Mouse (Mus musculus): ENCODE results near the gene Schip1.

The Schip1 gene

DNA sequence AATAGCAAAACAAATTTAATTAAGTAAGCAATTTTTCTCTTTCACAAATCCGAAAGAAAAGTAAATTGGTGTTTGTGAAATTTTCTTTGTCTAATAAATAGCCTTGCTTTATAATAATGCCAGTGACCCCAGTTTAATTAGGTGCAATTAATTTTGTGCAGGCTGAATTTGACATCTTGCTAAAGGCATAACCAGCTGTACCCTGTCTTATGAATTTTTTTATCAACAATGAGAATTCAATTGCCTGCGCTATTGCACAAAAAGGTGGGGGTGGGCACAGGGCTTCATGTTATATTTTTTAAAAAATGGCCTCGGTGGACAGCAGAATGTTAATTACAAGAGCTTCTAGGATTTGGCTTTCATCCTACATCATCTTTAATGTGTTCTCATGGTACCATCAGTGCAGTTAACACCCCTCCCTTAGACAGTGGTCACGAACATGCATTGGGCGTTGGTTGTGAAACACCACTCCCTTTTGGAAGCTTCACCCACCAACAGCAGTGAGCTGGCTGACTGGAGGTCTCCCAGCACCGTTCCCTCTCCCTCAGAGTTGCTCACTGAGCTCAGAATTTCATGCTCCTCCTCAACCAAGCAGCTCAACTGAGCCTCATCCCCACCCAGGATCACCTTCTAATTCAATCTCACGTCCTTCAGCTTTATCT is 541.5 kb downstream of the Schip1 start:
- in situ Hi-C loops (cut with MboI; ENCODE audit: low pct_unique_long_range_greater_than_20kb in 1 of 2, low sequenced_read_pairs in 2 of 2, unreplicated experiment in 1 of 2), result no loop called here

DNA sequence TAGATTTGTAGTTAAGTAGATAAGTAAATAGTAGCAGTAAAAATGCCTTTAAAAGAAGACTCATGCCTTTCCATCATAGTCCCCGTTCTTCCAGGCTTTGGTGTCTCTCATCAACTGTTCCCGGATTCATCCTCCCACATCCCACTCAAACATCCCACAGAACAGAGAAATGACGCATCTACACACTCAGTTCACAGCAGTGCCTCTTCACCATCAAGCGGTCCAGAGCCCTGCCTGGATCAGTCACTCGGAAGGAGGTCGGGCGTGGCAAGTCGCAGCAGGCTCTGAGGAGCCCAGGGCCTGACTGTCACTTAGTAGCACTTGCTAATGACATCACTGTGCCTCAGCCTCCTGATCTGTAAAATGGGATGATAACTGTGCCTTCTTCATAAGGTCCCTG is 542.1 kb downstream of the Schip1 start:
- in situ Hi-C loops (cut with MboI; ENCODE audit: low pct_unique_long_range_greater_than_20kb in 1 of 2, low sequenced_read_pairs in 2 of 2, unreplicated experiment in 1 of 2), result no loop called here

DNA sequence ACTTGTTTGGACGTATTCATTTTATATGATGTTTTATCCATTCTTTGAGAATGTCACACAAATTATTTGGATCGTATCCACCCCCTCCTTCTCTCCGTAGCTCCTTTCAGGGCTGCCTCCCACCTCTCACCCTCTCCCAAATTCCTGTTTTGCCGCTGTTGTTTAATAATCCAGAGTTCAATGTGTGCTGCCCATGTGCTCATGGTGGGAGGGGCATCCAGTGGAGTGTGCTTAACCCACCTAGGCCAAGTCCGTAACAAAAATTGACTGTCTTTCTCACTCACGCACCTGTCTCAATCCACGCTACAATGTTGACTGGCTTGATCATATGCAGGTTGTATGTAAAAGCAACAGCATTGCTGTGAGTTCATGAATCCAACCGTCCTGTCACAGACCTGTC is 542.7 kb downstream of the Schip1 start:
- in situ Hi-C loops (cut with MboI; ENCODE audit: low pct_unique_long_range_greater_than_20kb in 1 of 2, low sequenced_read_pairs in 2 of 2, unreplicated experiment in 1 of 2), result no loop called here

DNA sequence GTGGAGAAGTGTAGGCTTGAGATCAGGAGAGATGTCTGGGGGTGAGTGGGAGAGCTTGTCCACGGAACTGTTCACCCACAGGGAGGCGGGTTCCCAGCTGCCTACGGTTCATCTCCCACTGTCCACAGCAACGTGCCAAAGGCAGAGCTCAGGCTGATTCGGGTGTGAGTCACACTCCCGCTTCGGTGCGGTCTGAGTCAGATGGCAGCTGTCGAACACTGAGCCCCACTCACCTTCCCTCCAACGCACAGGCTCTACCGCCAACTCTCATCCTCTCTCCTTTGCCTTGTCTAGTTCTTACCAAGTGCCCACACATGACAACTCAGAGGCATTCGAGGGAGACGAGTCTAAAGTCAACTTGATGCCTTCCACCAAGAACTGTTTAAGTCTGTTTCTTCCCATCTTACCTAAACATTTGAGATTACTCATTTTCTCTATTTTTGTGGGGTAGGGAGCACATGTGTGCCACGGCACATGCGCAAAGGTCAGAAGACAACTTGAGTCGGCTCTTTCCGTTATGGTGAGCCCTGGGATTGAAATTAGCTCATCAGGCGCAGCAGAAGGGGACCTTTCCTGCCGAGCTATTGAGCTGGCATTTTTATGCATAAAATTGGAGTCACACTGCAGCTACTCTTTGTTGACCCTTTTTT is 544.4 kb downstream of the Schip1 start:
- in situ Hi-C loops (cut with MboI; ENCODE audit: low pct_unique_long_range_greater_than_20kb in 1 of 2, low sequenced_read_pairs in 2 of 2, unreplicated experiment in 1 of 2), result no loop called here

DNA sequence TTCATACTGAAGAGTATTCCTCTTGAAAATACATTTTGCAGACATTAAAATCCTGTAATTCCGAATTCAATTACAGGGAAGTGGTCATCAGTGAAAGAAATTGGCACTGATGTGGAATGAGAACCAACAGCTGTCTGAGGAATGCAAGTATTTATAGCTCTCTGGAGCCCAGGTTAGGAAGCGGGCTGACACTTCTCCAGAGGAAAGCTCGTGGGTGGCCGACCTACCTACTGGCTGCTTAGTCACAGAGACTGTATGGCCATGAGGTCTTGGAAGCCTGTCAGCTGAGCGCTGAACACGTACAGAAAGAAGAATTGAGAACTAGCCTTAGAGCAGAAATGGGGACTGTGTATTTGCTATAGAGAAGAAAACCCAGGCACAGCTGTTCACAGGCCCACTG is 545.4 kb downstream of the Schip1 start:
- in situ Hi-C loops (cut with MboI; ENCODE audit: low pct_unique_long_range_greater_than_20kb in 1 of 2, low sequenced_read_pairs in 2 of 2, unreplicated experiment in 1 of 2), result no loop called here

DNA sequence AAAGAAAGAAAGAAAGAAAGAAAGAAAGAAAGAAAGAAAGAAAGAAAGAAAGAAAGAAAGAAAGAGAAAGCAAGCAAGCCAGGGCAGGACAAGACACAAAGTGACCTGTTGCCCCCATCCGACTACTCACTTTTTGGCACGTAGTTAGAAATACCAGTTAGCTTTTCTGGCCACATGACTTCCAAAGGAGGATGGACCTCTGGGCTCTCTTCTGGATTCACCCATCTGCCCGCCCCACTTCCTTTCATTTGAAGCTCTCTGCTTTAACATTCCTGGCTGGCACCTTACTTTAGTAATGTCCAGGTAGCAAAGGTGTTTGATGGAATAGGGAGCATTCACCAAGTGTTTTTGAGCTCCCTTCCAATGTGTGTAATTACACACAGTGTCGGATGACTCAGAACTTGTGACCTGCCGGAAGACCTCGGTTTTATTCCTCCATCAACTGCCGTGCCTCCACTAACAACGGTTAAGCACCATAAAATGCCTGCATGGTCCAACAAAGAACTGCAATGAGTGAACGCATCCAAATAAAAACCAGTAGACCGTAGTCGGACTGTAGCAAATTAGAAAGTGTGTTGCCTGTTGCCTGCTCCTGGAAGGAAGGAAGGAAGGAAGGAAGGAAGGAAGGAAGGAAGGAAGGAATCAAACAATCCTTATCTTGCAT is 546.1 kb downstream of the Schip1 start:
- in situ Hi-C loops (cut with MboI; ENCODE audit: low pct_unique_long_range_greater_than_20kb in 1 of 2, low sequenced_read_pairs in 2 of 2, unreplicated experiment in 1 of 2), result no loop called here

DNA sequence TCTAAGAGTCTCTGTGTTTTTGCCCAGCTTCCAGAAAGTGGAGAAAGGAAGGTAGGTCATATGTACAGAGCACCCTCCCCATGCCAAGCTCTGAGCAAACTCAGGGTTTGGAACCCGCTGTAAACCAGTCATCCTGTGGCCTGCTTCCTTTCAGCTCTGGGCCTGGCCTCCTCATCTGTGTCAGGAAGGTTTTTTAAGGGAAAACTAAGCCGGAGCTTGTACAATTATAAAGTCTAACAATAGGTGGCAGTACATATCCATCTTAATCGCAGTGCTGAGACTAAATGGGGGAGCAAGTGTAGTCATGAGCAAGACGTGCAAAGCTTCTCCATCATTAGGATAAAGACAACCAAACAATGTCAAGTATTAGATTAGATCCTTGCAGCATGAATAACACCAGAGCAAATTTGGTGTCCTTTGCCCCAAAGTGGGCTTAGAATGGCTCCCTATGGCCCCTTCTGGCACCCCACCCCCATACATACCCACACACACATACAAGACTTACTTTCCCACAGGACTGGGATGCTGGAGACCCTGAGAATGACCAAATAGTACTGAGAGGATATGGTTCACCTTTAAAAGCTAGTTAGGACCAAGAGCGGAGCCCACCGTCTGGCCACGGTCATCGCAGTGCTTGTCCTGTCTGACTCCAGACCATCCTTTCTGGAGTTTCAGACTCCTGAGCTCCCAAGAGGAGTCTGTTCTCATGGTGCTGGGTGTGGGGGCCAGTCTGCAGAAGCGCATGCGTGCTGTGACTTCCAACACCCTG is 550.6 kb downstream of the Schip1 start:
- in situ Hi-C loops (cut with MboI; ENCODE audit: low pct_unique_long_range_greater_than_20kb in 1 of 2, low sequenced_read_pairs in 2 of 2, unreplicated experiment in 1 of 2), result no loop called here

DNA sequence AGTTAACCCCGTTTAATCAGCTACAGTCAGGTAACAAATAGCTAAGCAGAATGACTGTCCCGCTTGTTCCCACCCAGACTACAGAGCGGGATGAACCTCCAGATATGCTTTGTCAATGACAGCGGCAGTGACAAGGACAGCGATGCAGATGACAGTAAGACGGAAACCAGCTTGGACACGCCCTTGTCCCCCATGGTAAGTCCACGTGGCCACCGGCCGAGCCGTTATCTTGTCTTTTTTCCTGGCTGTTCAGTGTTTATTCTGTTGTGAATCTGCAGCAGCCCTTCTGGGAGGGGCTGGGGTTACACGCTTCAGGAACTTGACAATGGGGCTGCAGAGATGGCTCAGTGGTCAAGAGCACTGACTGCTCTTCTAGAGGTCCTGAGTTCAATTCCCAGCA is 551.8 kb downstream of the Schip1 start:
- in situ Hi-C loops (cut with MboI; ENCODE audit: low pct_unique_long_range_greater_than_20kb in 1 of 2, low sequenced_read_pairs in 2 of 2, unreplicated experiment in 1 of 2), result no loop called here

DNA sequence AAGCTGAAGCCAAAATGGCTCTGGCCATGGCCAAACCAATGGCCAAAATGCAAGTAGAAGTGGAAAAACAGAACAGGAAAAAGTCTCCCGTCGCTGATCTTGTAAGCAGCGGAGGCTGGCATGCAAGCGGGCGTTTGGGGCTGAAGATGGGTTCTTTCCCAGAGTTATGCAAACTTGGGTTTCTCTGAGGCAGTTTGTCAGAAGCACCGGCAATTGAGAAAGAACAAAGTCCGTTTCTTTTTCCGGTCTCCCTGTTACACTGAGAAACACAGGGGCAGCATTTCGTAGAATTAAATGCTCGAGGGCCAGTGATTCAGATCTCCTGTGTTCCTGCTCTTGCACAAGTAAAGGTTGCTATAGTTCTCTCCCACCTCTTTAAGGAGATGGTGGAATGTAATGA is 553.1 kb downstream of the Schip1 start:
- in situ Hi-C loops (cut with MboI; ENCODE audit: low pct_unique_long_range_greater_than_20kb in 1 of 2, low sequenced_read_pairs in 2 of 2, unreplicated experiment in 1 of 2), result no loop called here

DNA sequence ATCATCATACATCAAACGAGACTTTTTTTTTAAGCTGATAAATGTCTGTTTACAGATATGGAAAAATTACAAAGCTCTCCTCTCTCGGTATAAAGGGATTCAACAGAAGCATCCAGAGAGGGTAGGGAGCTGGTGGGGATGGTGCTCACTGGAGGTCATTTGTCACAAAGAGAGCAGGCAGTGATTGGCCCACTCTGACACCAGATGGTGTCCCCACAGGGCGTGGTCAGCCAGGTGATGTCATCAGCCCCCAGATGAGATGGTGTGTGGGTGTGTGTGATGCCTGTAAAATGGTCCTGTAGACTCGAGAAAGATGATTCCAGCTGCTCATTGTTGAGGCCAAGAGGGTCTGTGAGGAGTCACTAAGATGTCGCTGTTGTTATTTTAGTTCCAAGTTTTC is 554.5 kb downstream of the Schip1 start:
- in situ Hi-C loops (cut with MboI; ENCODE audit: low pct_unique_long_range_greater_than_20kb in 1 of 2, low sequenced_read_pairs in 2 of 2, unreplicated experiment in 1 of 2), result no loop called here

DNA sequence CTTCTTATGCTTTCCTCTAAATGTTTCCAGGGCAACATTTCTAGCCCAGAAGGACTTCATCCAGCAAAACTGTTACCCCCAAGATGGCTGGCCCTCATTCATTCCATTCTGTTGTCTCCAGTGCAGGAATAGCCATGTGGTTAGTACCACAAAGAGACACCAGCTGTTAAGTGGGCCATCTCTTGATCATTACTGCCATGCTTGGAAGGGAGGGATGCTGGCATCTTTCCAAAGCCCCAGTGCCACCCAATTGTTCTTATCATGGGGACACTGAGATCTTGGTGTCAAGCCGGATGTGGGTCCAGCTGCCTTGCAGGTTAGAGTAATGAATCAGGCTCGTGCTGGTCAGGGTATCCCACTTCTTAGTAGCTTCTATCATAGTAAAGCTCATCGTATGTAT is 557.4 kb downstream of the Schip1 start:
- in situ Hi-C loops (cut with MboI; ENCODE audit: low pct_unique_long_range_greater_than_20kb in 1 of 2, low sequenced_read_pairs in 2 of 2, unreplicated experiment in 1 of 2), result no loop called here

DNA sequence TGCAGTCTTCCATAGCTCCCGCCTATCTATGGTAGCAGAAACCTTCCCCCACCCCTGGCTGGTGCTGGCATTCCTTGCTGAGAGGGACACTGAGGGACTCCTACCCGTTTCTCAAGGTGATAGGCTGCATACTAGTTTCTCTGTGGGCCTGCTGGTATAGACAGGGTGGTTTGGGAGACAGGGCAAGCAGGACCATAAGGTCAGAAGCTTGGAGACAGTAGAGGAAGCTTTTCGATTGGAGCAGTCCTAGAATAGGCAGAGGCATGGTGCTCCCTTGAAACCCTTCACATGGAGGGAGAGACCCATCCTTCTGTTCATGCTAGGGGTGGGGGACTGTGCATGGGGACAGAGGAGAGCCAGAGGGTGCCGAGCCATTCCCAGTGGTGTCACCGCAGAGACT is 558.4 kb downstream of the Schip1 start:
- in situ Hi-C loops (cut with MboI; ENCODE audit: low pct_unique_long_range_greater_than_20kb in 1 of 2, low sequenced_read_pairs in 2 of 2, unreplicated experiment in 1 of 2), result no loop called here

DNA sequence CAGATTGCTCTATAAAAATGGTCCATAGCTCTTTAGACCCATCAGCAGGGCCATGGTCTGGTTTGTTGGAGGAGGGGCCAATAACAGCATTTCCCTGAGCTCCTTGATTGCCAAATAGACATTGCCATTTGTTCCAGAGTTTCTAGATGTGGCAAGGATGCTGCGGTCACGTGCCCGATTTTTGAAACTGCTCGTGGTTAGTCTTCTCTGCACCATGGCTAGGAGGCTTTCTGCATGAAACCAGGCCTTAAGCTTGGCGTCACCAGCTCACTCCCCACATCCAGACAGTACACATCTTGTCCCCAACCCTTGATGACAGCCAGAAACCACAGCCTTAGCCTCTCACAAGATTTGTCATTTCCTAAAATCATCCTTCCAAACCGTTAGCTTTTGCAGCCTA is 559.9 kb downstream of the Schip1 start:
- in situ Hi-C loops (cut with MboI; ENCODE audit: low pct_unique_long_range_greater_than_20kb in 1 of 2, low sequenced_read_pairs in 2 of 2, unreplicated experiment in 1 of 2), result no loop called here

DNA sequence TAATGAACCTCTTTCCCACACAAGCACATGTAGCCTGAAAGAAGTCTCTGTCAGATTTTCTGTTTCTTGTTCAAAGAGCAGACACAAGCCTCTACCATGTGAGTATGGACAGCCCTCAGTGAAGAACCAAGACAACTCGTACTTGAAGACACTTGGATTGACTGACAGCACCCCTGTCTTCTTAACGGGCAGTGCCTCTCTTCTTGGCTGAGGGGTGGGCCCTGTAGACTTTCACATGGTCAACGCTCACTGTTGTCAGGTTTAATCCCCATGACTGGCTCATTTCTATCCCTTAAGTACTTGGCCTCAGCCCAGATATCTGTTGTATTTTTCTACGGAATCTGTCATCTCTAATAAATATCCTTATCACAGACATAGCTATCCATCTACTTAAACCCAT is 565.7 kb downstream of the Schip1 start:
- in situ Hi-C loops (cut with MboI; ENCODE audit: low pct_unique_long_range_greater_than_20kb in 1 of 2, low sequenced_read_pairs in 2 of 2, unreplicated experiment in 1 of 2), result no loop called here

DNA sequence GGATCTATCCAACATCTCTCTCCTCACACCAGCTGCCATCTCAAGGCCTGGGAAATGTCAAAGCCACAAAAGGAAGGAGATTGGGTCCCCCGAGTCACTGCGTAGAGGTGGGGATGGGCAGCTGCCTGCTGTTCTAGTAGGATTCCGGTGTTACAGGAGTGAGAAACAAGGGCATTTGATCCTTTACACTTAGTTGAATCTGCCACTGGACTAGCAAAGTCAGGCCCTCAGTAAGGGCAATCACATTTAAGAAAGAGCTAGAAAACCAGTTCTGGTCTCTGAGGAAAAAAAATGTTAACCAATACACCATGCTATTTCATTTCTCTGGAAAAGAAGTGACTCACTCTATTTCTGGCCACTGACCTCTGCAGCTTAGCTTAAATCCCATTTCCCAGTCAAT is 566.2 kb downstream of the Schip1 start:
- in situ Hi-C loops (cut with MboI; ENCODE audit: low pct_unique_long_range_greater_than_20kb in 1 of 2, low sequenced_read_pairs in 2 of 2, unreplicated experiment in 1 of 2), result no loop called here

DNA sequence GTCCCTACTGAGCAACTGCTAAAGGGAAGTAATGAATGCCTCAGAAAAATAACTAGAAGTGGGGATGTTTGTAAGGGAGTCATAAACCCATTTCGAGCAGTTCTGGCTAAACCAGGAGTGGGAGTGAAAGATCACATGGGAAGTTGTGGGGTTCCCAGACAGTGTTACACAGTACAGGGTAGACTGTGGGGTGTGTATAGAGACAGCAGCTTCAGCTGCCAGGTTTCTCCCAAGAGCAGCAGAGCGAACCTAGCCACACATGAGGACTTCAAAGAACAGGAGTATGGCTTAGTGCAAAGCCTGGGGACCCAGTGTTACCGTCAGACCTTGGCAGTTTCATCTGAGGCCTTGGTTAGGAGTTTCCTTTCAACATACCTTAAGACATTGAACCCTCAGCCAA is 568.1 kb downstream of the Schip1 start:
- in situ Hi-C loops (cut with MboI; ENCODE audit: low pct_unique_long_range_greater_than_20kb in 1 of 2, low sequenced_read_pairs in 2 of 2, unreplicated experiment in 1 of 2), result no loop called here

DNA sequence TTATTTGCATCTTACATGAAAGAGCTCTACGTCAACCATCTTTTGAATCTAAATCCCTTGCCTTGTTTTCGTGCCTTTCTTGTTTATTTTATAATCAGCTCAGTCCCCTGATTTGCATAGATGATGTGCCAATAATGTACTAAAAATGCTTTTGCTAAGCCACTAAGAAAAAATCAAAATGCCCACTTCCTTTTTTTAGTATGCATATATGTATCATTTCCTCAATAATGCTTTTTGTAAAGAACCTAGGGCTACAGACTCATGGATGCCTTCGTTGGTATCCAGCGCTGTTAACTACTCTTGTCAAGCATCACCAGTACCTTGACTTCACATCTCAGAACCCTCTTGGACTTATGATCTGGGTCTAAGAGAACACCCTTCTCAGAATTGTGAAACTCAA is 569.0 kb downstream of the Schip1 start:
- in situ Hi-C loops (cut with MboI; ENCODE audit: low pct_unique_long_range_greater_than_20kb in 1 of 2, low sequenced_read_pairs in 2 of 2, unreplicated experiment in 1 of 2), result no loop called here

DNA sequence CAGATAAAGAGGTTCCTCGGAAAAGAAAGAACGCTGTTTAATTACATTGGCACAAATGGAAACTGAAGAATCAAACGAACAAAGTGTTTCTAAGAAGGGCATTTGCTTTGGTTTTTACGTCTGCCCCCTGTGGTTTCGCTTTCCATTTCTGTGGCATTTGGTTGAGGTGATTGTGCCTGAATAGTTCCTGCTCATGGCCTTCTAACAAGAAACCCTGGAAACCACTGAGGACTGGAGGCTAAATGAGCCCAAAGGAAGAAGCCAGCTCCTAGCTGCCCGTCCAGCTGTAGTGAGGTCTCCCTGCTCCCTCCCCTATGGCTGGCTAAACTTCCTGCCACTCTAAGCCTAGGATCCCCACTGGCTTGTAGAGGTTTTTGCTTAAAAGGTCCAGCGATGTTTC is 573.4 kb downstream of the Schip1 start:
- in situ Hi-C loops (cut with MboI; ENCODE audit: low pct_unique_long_range_greater_than_20kb in 1 of 2, low sequenced_read_pairs in 2 of 2, unreplicated experiment in 1 of 2), result no loop called here

DNA sequence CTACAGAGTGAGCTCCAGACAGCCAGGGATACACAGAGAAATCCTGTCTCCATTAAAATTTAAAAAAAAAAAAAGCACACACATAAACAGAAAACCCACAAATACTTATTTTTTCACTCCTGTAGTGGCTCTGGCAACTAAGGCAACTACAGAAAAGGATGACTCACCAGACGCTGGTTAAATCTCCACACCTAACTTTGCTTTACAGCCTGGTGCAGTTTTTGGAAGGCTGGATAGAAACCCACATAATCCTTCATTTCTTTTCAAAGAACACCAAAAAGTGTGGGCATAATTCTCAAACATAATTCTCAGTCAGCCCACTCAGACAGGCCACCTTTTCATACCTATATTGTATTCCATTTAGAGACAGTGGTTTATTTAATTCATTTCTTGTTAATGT is 574.1 kb downstream of the Schip1 start:
- in situ Hi-C loops (cut with MboI; ENCODE audit: low pct_unique_long_range_greater_than_20kb in 1 of 2, low sequenced_read_pairs in 2 of 2, unreplicated experiment in 1 of 2), result no loop called here
